Mouse (Mus musculus): ENCODE measurements around the gene Mrps25.

The Mrps25 gene

GRCm38 (mm10) chr6:92183621-92184131 lies at the start of gene Mrps25:
Gene Mrps25, minus strand, starts transcription at chr6:92184033.
- DNase-seq (ENCODE audit: low read depth, low spot score), result peak; percentile 65

GRCm38 (mm10) chr6:92231762-92232161 lies 47.9 kb upstream of the Mrps25 start:
- no peak for DNase-seq (ENCODE audit: low read depth, low spot score)

DNA sequence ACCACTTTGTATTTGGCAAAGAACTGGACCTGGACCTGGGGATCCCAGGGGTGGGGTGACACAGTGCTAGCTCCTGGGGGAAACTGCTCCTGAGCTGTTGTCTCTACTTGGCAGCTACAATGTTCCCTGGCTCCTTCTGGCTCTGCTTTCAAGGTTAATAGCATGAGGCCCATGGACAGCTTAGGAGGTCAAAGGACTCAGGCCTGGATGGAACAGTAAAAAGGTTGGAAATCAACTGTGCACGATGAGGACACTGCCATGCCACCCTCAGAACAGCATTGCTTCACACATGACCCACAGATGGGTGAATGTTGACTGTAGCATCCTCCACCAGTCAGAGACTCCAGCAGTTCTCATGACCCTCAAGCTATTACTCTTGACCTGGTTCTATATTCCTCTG lies 47.5 kb upstream of the Mrps25 start:
- no peak for DNase-seq (ENCODE audit: low read depth, low spot score)

DNA sequence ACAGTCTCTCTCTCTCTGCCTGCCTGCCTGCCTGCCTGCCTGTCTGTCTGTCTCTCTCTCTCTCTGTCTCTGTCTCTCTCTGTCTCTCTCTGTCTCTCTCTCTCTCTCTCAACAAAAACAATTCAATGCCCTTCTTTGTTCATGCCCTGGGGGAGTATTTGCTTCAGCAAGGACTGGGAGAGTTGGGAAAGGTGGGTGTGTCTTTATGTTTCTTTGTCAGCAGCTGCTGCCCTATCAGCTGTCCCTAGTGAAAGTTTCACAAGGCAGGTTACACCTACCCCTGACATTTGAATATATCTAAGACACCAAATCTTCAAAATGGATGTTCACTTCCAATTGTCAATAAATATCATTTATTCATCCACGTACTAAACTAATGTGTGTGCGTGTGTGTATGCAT lies 45.8 kb upstream of the Mrps25 start:
- DNase-seq (ENCODE audit: low read depth, low spot score), result peak; percentile 60

DNA sequence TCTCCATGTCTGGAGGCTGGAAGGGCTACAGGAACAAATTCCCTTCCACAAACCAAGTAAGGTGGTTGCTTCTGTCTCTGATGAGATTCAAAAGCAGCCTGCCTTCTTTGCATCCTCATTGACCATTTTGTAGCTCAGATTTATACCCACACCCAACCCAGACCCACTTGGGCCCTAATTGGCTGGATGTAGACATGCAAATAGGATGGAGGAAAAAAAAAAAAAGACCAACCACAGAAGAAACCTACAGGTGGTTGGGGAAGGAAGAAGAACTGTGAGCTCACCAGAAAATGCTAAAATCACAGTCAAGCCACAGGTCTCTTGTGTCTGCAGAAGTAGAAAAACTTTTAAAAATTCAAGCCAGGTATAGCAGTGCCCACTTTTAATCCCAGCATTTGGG lies 45.3 kb upstream of the Mrps25 start:
- DNase-seq (ENCODE audit: low read depth, low spot score), result no peak

GRCm38 (mm10) chr6:92224981-92225380 lies 41.1 kb upstream of the Mrps25 start:
- DNase-seq (ENCODE audit: low read depth, low spot score), result no peak

DNA sequence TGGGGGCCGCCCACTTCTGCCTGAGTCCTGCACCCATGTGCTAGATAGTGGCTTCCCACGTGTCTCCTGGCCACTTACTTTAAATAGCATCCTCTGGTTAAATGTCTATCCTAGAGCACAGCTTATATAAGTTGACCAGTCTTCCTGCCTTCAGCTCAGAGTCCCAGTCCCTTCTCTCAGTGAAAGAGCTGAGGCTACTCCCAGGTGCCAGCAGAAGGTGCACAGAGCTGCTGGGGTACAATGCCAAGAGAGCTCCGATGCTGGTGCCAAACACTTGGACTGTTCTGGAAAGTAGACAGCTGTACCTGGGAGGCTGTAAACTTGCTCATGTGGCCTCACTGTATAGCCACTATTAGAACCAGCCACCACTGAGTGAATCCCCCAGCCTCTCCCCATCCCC lies 38.2 kb upstream of the Mrps25 start:
- no peak for DNase-seq (ENCODE audit: low read depth, low spot score)

DNA sequence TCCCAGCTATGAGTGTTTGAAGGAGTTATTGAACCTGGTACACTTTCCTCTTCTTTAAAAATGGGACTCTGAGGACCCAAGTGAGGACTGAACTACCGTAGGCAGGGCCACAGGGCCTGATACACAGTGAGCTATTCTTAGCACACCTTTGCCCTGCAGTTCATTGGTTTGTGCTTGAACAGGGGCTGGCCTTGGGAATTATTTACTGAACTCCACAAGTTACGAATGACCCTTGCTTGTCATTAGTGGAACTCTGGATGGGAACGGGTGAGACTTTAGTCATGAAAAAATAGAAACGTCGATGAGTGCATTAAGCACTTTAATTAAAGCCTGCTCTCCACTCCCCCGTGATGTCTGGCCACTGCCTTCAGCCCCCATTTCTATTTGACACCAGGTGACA lies 37.8 kb upstream of the Mrps25 start:
- DNase-seq (ENCODE audit: low read depth, low spot score), result no peak

DNA sequence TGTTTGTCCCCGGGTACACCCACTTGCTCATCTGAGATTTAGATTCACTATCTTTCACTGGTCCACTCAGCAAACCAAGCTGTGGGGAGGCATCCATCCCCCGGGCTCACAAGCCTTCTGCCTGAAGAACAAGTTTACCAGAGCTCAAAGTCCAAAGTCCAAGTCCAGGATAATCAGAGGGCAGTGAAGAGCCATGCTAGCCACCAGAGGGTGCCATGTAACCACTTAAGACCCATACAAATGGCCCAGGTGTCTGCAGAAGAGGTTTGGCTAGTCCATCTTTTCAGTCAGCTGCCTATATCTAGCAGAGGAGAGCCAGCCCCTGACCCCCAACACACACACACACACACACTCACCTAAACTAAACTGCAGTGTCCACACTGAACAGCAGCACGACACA lies 35.6 kb upstream of the Mrps25 start:
- peak; percentile 83 for DNase-seq (ENCODE audit: low read depth, low spot score)

DNA sequence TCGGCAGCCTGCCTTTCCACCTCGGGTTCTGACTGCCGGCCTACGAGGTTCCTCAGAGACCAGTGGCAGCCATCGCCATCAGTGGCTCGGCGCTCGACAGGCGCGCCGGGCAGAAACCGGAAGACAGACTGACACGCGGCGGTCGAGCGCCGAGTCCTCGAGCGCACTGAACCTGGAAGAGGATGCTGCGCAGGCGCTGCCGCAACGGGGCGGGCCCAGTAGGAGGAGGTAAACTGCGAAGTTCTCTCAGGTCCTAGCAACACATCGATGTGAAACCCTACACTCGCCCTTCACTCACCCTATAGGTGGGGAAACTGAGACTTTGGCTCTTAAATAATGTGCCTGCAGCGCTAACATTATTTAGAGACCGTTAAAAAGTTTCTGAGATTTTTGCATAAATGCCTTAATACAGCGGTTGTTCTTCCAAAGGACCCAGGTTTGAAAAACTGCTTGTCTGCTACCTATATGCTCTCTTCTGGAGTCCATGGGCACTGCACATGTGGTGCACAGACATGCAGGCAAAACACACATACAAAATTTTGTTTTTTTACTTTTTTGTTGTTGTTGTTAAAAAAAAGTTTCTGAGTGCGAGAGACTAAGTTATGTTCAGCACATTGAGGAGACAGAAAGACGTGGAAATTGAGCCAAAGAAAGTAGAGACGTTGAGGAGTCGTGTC lies 31.1 kb upstream of the Mrps25 start, which contains the start of gene Rbsn:
Gene Rbsn, minus strand, starts transcription at position 153 of the 677 bp plus-strand sequence.
- peak; percentile 97 for DNase-seq (ENCODE audit: low read depth, low spot score)

- DNase-seq (ENCODE audit: low read depth, low spot score), result peak; percentile 48
Observed at GRCm38 (mm10) chr6:92214055-92214772, 30.4 kb upstream of the Mrps25 start.

DNA sequence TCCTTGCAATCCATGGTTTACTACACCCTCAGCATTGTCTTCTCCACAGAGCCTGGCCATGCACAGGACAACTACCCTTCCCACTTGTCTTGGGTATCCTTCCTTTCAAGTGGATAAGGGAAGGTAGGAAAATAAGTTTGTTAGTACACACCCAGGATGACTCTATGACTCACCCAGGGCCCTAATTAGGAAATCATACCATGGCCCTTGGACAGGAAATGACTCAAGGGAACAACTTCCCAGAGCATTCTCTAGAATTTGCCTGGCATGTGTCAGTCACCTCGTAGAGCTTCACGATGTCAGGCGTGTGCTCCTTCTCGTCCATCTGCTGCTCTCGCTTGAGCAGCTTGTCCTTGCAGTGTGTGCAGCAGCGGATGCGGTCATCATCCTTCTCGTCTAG lies 15.6 kb upstream of the Mrps25 start:
- no peak for DNase-seq (ENCODE audit: low read depth, low spot score)

DNA sequence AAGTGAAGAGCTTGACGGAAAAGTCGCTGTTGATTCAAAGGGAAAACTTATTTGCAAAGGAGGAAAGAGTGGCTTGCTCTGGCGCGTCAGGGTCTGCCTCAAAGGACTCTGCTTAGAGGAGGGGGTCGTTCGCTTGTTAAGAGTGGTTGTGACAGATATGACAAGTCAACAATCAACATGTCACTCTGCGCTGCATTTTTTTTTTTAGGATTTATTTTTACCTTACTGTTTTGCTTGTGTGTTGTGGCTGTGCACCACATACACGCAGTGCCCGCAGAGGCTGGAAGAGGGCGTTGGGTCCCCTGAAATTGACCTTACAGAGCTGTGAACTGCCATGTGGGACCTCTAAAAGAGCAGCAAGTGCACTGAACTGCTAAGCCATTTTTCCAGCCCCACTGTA lies 345 bp upstream of the Mrps25 start:
- DNase-seq (ENCODE audit: low read depth, low spot score), result peak; percentile 19

GRCm38 (mm10) chr6:92176450-92176849 lies 7.4 kb downstream of the Mrps25 start:
- DNase-seq (ENCODE audit: low read depth, low spot score), result no peak

GRCm38 (mm10) chr6:92162724-92163123 lies 21.1 kb downstream of the Mrps25 start:
- DNase-seq (ENCODE audit: low read depth, low spot score), result no peak

DNA sequence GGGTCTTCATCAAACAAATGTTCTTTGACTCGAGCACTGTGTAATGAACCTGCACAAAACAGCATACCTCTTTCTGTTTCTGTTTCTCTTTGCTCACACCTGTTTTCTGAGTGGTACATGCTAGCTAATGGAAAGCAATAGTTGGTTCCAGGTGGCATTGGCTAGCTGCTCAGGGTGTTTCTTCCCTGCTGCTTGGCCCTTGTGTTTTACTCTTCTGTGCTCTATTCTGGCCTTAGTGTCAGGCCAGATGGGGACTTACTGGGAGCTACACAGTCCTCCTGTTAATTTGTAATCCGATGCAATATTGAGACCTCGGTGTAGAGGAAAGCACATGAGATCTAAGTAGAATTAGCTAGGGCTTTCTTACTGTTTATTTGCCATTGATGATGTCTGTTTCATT lies 25.0 kb downstream of the Mrps25 start:
- DNase-seq (ENCODE audit: low read depth, low spot score), result no peak

GRCm38 (mm10) chr6:92153774-92154173 lies 30.1 kb downstream of the Mrps25 start:
- no peak for DNase-seq (ENCODE audit: low read depth, low spot score)

GRCm38 (mm10) chr6:92145881-92146280 lies 38.0 kb downstream of the Mrps25 start:
- no peak for DNase-seq (ENCODE audit: low read depth, low spot score)

- no peak for DNase-seq (ENCODE audit: low read depth, low spot score)
Observed at GRCm38 (mm10) chr6:92136356-92136755, 47.5 kb downstream of the Mrps25 start.

DNA sequence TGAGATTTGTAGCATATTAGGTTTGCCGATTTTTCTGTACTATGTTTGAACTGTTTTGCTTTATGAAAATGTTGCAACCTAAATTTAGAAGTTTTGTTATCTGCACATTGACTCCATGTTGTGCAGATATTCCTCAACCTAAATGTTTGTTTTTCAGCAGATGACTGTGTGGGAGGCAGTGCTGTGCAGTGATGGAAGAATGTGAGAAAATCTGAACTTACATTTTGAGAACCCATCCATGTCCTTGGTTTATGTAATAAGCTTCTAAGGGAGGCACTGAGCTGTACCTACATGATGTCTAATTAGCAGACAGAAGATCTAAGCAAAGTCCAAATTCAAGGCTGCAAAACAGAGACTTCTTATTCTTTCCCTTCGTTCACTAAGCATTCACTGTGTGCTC lies 50.2 kb downstream of the Mrps25 start:
- no peak for DNase-seq (ENCODE audit: low read depth, low spot score)

- DNase-seq (ENCODE audit: low read depth, low spot score), result no peak
Observed at GRCm38 (mm10) chr6:92132021-92132911, 51.6 kb downstream of the Mrps25 start.

- no peak for DNase-seq (ENCODE audit: low read depth, low spot score)
Observed at GRCm38 (mm10) chr6:92131456-92131855, 52.4 kb downstream of the Mrps25 start.
